Mouse (Mus musculus) right cerebral cortex, postnatal 14 days (tissue): ENCODE results near the gene Krtap24-1.

Source experiments
- DNase-seq: peaks from one replicate; pipeline ENCODE4 v3.0.0; 2022

Krtap24-1 gene

DNA sequence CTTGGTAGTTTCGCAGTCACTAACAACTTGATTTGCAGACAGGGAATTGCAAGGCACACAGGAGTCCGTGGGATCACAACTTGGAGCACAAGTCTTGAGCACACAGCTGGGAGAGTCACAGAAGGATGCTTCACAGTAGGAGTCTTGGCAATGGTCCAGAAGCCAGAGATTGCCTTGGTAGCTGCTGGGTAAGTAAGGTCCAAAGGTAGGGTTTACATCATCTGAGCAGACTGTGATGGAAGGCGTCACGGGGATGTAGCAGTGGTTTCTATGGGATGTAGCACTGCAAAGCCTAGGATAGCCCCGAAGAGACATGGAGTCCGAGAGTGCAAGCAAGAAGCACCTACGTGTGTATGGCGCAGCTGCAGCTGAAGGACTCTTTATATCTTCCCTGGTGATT is at the start of gene Krtap24-1:
Gene Krtap24-1 (minus strand): TSS at position 358 of the 400 bp plus-strand sequence.
- DNase-seq = no peak

- no peak for DNase-seq
Observed at GRCm38 (mm10) chr16:88657426-88657825, 45.3 kb upstream of the Krtap24-1 start.

- DNase-seq = no peak
Observed at GRCm38 (mm10) chr16:88651952-88652351, 39.9 kb upstream of the Krtap24-1 start.

DNA sequence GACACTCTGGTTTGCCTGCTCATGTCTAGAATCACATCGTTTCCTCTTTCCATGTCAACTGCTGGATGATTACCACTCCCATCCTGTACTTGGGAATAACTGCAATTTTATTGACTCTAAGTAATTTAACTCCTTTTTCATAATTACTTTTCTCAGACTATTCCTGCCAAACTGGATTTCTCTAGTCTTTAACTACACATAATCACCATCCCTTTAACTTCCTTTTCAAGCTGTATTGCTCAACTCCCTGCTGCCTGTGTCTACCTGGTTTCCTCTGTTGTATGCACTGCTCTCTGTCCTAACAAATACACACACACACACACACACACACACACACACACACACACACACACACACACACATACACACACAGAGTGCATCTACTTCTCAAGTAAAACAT is 39.0 kb upstream of the Krtap24-1 start:
- DNase-seq = no peak

GRCm38 (mm10) chr16:88647358-88647846 is 35.3 kb upstream of the Krtap24-1 start, which contains the start of gene Krtap26-1:
Gene Krtap26-1 (minus strand): TSS chr16:88647796.
- no peak for DNase-seq

- DNase-seq = no peak
Observed at GRCm38 (mm10) chr16:88646366-88647111, 34.5 kb upstream of the Krtap24-1 start.

DNA sequence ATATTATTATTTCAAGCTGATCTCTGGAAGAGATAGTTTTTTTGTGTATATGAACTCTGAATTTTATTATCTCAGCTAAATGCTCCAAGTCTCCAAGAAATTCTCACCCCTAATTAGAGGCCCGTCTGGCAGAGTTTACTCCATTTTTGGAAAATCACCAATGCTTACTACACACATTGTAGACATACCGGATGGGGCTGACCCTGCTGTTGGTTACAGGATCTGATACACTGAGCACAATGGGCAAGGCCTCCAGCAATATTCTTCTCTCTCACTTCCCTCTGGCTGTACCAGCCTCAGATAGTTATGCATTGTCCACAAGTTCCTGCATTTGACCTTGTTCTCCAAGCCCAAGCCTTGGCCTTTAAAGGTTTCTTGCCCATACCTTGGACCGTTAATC is 28.0 kb upstream of the Krtap24-1 start:
- DNase-seq = no peak

DNA sequence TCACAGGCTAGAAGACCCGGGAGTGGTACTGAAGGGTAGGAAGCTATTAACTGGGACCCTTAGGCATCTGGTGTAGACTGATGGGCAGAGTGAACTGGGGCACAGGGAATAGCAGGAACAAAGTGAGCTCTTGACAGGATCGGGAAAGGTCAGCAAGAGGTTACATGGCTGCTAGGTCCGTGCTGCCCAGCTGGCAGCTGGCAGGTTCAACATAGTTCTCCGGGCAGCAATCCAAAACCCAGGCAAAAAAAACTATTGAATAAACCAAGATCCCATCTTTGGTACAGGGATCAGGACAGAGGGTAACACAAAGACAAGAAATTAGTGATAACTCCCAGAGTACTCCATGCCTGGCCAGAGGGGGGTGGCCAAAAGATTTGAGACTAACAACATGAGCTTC is 23.1 kb upstream of the Krtap24-1 start:
- no peak for DNase-seq

- no peak for DNase-seq
Observed at GRCm38 (mm10) chr16:88631474-88631873, 19.4 kb upstream of the Krtap24-1 start.

DNA sequence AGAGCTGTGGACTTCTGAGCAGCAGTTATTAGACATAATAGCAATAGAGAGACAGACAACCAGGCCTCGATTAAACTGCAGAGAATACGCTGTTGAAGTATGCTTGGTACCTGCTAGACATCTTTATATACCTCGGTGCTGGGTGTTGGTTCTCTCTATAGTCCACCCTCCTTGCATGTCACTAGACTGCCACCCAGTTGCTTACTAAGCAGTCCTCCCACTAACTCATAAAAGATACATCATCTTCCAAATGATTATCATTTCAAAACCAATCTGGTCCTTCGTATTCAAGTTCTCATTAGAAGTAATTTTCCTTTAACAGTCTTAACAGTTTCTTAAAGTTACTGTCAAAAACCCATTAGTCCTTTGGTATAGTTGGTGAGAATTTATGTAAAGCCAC is 15.5 kb upstream of the Krtap24-1 start, which contains the start of gene 2310079G19Rik:
Gene 2310079G19Rik (minus strand): TSS at position 101 of the 400 bp plus-strand sequence.
- DNase-seq = no peak

GRCm38 (mm10) chr16:88612712-88613111 is 633 bp upstream of the Krtap24-1 start:
- DNase-seq = no peak

- no peak for DNase-seq
Observed at GRCm38 (mm10) chr16:88604570-88604969, 7.5 kb downstream of the Krtap24-1 start.

DNA sequence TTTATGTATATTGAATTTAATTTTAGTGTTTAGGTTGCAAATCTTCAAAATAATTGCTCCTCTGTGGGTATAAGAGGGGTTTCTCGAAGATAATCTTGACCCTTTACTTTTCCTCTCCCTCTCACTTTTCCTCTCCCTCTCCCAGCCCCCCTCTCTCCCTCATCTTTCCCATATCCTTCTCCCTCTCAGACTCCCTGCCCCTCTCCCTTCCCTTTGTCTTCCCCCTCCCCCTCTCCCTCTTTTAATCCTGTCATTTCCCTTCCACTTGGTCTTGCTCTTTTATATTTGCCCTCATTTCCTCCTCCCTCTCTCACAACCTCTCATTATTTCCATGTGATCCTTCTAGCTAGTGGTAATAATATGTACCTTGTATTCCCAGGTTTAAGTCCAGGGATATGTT is 9.6 kb downstream of the Krtap24-1 start:
- DNase-seq = no peak

- no peak for DNase-seq
Observed at GRCm38 (mm10) chr16:88600303-88600702, 11.8 kb downstream of the Krtap24-1 start.

DNA sequence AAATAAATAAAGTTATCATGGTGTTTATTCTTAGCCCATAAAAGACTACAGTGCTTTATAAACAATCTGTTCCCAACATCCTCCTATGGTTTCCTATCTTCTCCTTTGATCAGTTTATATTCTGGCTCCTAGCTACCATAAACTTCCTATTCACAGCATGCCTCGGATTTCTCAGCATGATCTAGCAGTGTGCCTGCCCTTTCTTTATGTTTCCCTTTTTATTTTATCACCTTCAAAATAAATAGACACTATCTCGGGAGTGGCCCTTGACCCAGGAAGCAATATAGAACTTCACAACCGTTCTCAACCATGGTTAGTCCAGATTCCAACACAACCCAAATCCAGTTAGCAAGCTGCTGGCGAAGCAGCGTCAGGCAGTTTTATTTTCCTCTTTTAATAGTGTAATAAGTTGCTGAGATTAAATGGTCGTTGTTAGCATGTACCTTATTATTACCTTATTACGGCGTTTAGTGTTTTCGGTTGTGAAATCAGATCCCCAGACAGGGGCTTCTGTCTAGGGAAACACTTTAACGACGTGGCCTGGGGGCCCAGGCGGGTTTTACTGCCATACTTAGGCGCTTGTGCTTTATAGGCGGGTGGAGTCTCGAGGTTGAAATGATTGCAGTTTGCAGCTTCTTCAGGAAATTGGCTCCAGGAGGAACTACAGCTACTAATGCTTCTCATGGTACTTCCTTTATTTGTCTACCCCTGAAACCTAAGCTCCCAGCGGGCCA is 12.4 kb downstream of the Krtap24-1 start:
- no peak for DNase-seq

GRCm38 (mm10) chr16:88592758-88593157 is 19.3 kb downstream of the Krtap24-1 start:
- no peak for DNase-seq

DNA sequence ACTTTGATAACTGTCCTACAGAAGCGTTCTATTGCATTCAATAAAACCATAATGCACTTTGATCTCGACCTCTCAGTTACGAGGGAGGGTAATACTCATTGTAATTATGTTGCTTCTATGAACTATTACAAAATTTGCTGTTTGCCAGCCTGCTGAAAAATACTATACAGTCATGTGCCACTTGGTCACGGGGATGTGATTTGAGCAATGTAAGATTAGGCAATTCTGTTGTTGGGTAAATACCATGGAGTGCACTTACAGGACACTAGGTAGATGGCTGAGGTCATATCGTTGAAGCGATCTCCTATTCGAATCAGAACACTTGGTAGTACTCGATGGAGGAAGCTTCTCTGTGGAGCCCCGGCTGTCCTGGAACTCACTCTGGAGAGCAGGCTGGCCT is 28.7 kb downstream of the Krtap24-1 start:
- DNase-seq = no peak

DNA sequence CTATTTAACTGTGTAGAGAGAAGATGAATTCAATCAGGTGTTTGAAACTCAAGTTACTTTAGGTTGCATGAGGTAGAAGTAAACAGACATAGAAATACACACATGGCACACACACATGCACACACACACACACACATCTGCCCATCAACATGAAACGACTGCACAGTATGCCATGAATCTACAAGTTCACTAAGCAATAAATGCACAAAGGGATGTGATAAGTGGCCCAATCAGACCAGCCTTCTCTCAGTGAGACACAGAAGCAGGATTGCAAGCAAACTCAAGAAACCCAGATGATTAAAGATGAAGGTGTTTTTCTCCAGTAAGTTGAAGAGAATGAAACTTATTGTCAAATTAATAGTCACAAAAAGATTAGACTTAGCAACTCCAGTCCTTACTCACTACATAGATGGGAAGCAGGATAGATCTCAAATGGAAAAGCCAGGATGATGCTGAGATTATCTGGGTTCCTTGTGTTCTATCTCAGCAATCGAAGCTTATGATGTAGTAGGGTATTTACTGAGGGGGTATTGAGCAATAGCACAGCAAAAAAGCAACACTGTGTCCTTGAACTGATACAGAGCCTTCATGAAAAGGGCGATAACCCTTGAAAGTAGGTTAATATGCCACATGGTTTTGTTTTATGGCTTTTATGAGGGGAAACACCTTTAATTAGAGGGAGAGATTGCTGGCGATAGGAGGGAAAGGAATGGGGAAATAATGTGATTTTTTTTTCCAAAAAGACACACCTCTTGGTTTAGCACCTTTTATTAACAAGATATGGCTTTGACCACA is 36.0 kb downstream of the Krtap24-1 start:
- no peak for DNase-seq

DNA sequence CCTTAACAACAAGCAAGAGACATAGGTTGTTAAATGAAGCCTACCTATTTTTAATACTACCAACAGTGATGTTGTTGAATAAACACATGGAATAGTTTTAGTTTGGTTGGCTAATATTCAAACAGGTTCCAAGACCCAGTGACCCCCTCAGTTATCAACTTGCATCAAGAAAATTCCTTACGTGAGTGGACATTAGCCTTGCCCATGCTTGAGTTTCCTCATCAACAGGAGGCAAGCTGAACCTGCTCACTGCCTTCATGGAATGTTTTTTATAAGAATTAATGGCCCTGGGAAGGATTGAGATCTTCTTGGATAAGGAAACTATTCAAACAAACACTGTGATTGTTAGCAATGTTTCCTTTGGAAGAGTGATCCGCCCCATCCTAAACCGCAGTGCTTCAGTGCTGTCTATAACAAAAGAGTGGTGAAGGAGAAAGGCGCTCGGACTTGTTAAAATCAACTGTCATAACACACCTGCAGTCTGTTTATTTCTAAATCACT is 39.1 kb downstream of the Krtap24-1 start:
- no peak for DNase-seq

DNA sequence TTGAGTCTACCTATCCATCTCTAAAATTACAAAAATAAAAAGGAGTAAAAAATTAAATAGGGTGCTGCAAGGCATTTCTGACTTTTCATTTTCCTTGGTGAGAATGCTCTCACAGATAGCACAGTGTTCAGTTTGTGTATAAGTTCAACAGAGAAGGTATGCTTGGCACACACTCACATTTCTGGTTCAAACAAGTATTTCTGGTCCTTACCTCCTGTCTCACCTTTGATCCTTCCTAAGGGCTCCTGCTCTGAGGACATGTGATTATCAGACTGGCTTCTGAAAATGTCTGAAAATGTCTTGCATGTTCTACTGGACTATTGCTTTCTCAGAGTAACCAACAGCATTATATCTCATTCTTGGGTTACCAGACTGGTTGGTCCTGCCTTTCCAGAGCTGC is 41.9 kb downstream of the Krtap24-1 start:
- DNase-seq = no peak

DNA sequence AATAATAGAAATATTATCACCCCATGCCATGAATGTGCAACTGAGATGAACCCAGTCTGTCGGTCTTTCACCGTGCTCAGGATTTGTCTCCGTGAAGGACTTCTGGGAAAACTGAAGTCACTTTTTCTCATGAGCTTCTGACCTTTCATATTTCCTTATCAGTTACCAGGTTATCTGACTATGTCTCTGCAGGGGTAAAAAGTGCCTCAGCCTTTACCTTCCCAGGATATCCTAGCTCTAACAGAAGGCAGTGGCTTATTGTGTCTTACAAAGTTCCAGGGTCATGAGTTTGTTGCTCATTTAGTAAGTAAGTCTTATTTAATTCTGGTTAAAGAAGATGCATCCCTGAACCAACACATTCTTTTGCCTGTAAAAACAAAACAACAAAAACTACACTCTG is 42.3 kb downstream of the Krtap24-1 start:
- DNase-seq = no peak

GRCm38 (mm10) chr16:88569096-88569495 is 43.0 kb downstream of the Krtap24-1 start:
- no peak for DNase-seq
